Mouse (Mus musculus) E14TG2a.4 (cell line): ENCODE results near the gene Tmem175.

Experiments
- CTCF ChIP-seq: conservative IDR thresholded peaks from 2 replicates; pipeline ENCODE4 v1.5.1; 2014; ENCODE audit warnings: low read length
- NANOG ChIP-seq: IDR thresholded peaks from 2 replicates; pipeline ENCODE4 v1.6.1; 2014; ENCODE audit warnings: borderline replicate concordance, low read length, mixed read lengths
- POU5F1 ChIP-seq: IDR thresholded peaks from 2 replicates; pipeline ENCODE4 v1.6.1; 2014; ENCODE audit warnings: low read length, borderline replicate concordance

DNA sequence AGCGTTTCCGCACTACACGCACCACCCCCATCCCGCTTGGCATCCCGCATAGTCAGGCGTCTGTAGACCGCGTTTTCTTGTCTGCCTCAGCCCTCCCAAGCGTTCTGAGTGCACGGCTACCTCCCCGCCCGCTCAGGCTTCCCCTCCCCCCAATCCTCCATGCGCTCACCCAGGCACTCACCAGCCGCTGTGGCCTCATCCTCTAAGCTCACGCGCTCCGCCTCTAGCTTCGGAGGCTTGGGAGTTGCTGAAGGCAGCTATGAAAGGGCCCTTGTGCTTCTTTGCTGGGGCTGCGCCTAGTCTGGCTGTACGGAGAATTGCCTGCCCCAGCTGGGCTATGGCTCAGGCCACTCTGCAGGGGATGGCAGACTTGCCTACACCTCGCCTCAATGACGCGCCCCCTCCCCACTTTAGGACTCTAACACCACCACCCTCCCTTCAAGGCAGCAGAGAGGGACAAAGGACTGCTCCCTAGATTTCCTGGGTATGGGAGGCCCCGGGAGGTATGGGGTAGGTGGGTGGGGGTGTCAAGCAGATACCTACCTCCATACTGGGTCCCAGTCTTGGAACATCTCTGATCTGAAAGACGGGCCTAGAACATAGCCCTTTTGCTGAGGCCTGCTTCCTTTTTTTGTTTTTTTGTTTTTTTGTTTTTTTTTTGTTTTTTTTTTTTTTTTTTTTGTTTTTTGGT is 48.2 kb downstream of the Tmem175 start:
- no peak for TF ChIP-seq CTCF
- TF ChIP-seq POU5F1, result no peak
- no peak for TF ChIP-seq NANOG
